Comparison of ENCODE assay signal across 8 mouse cellular contexts in the genomic region with DNA sequence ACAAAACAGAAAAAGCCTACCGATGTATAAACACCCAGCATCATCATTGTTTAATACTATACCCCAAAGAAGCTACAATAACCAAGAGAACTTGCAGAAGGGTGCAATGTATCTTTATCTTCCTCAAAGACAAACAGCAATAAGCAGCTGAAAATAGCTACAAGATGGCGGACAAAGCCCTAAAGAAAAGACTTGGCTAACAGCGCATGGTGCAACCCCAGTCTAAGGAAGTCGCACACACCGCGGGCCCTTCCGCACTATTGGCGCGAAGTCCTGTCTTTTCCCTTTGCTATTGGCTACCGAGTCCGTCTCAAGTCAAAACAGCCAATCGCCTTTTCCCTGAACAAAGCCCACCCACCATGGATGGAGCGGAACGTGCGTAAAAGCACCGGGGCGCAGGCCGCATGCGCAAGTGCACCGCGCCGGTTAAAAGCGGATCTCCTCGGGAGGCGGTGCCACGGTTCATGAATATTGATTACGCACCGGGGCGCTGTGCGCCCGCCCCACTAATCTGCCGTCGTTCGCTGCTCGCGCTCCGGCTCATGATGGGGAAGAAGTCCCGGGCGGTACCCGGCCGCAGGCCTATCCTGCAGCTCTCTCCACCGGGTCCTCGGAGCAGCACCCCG. TPM values are rescaled to one million over a fixed set of nuclear protein-coding genes. Genes with fewer than 3 reads are reported as not detected.
A peak's percentile ranks its signal among the peaks of the same experiment; 100 is the strongest.
DNase-seq lines count a peak whose midpoint lies in the region; ATAC-seq lines count a peak whose summit lies in the region.

Gene Fnbp4, plus strand, starts transcription at position 318 of the 626 bp plus-strand sequence.

- H3K9ac ChIP-seq in forebrain, embryonic 14.5 days (ENCODE audit: low read length): peak within 1 kb of the TSS; percentile 98
- peak within 1 kb of the TSS; percentile 92 for H3K9ac ChIP-seq in neural tube, embryonic 15.5 days (replicated peaks)

- no peaks in the 10 kb centered on the region for H3K27me3 ChIP-seq in forebrain, embryonic 14.5 days (replicated peaks; ENCODE audit: control insufficient read depth, insufficient read depth, low read length)
- H3K27me3 ChIP-seq in neural tube, embryonic 15.5 days (replicated peaks): no peaks in the 10 kb centered on the region

- no peaks in the 10 kb centered on the region for H3K9me3 ChIP-seq in forebrain, embryonic 14.5 days (replicated peaks; ENCODE audit: control insufficient read depth, low read length)
- no peaks in the 10 kb centered on the region for H3K9me3 ChIP-seq in neural tube, embryonic 15.5 days (replicated peaks)

- under 1% methylated on average over 44 of the region's 44 CpGs for WGBS in forebrain, embryonic 14.5 days
- under 1% methylated on average over 44 of the region's 44 CpGs for WGBS in neural tube, embryonic 15.5 days

- H3K4me3 ChIP-seq in forebrain, embryonic 14.5 days (ENCODE audit: low read depth, low read length): peak within 1 kb of the TSS; percentile 95
- peak within 1 kb of the TSS; percentile 81 for H3K4me3 ChIP-seq in neural tube, embryonic 15.5 days (replicated peaks)

- peaks cover 16% of the 10 kb centered on the region for H3K4me1 ChIP-seq in forebrain, embryonic 14.5 days (ENCODE audit: control insufficient read depth, insufficient read depth, low read length)
- peaks cover 35% of the 10 kb centered on the region for H3K4me1 ChIP-seq in neural tube, embryonic 15.5 days

- peak within 1 kb of the TSS; percentile 98 for H3K27ac ChIP-seq in forebrain, embryonic 14.5 days (ENCODE audit: low read depth, low read length)
- H3K27ac ChIP-seq in neural tube, embryonic 15.5 days (replicated peaks): peak within 1 kb of the TSS; percentile 94

- DNase-seq in ES-CJ7 (ENCODE audit: low read depth, low spot score): peak; percentile 100
- DNase-seq in cerebellum, adult 11 months: peak; percentile 98
- DNase-seq in forebrain, embryonic 14.5 days (ENCODE audit: low spot score): peak; percentile 100
- DNase-seq in heart, postnatal 14 days: peak; percentile 96
- peak; percentile 98 for DNase-seq in layer of hippocampus, adult 11-12 months (ENCODE audit: low spot score)
- peak; percentile 99 for DNase-seq in lung, adult 18-20 months
- peak; percentile 99 for DNase-seq in testis, postnatal 14 days (ENCODE audit: low spot score)

- H3K36me3 ChIP-seq in forebrain, embryonic 14.5 days (ENCODE audit: control insufficient read depth, insufficient read depth, low read length): peaks cover 22% of the 10 kb centered on the region; the same call in 1 of the 2 replicates
- peaks cover 12% of the 10 kb centered on the region; the same call in 1 of the 2 replicates for H3K36me3 ChIP-seq in neural tube, embryonic 15.5 days

- intact Hi-C loops in heart, postnatal 14 days (cut with DNase I): no loop called here

- peak; percentile 100 for ATAC-seq in forebrain, embryonic 14.5 days
- ATAC-seq in neural tube, embryonic 15.5 days (ENCODE audit: low FRiP score): peak; percentile 100

- H3K4me2 ChIP-seq in forebrain, embryonic 14.5 days (ENCODE audit: low read length): peak within 1 kb of the TSS; percentile 69
- H3K4me2 ChIP-seq in neural tube, embryonic 15.5 days: peak within 1 kb of the TSS; percentile 66

RNA-seq across cellular contexts. Expression of gene Fnbp4, which starts in this region (rescaled TPM):
- polyA plus RNA-seq in forebrain, embryonic 14.5 days (2014; fragmentation: Nextera tagmentation; extraction: Ambion mirVana): 48.9 and 70.3 TPM in 2 replicates
- 10 to 100 TPM; 24.5 to 30.2 TPM for total RNA-seq in heart, postnatal 14 days (2021)
- polyA plus RNA-seq in neural tube, embryonic 15.5 days (2015; fragmentation: Nextera tagmentation; extraction: Ambion mirVana): 90.9 and 95.6 TPM in 2 replicates

Comparison
In these comparisons a context has a peak if more than half of its experiments do, and no peak if none do; other contexts are left out.
1. Peak in every context shown above with its lines: DNase-seq, ATAC-seq, H3K4me3 ChIP-seq and H3K27ac ChIP-seq.